Mouse (Mus musculus): ENCODE measurements around the gene Foxred2. TPM values are rescaled to one million over a fixed set of nuclear protein-coding genes. Genes with fewer than 3 reads are reported as not detected.

Foxred2 gene
- total RNA-seq, 1 experiment from 2014 or later: 8.1 TPM

GRCm38 (mm10) chr15:77921636-77922035 is 34.9 kb downstream of the Foxred2 start:
- no peak for ATAC-seq (ENCODE audit: extremely low read depth, insufficient number of reproducible peaks, low FRiP score, poor library complexity, severe bottlenecking)

DNA sequence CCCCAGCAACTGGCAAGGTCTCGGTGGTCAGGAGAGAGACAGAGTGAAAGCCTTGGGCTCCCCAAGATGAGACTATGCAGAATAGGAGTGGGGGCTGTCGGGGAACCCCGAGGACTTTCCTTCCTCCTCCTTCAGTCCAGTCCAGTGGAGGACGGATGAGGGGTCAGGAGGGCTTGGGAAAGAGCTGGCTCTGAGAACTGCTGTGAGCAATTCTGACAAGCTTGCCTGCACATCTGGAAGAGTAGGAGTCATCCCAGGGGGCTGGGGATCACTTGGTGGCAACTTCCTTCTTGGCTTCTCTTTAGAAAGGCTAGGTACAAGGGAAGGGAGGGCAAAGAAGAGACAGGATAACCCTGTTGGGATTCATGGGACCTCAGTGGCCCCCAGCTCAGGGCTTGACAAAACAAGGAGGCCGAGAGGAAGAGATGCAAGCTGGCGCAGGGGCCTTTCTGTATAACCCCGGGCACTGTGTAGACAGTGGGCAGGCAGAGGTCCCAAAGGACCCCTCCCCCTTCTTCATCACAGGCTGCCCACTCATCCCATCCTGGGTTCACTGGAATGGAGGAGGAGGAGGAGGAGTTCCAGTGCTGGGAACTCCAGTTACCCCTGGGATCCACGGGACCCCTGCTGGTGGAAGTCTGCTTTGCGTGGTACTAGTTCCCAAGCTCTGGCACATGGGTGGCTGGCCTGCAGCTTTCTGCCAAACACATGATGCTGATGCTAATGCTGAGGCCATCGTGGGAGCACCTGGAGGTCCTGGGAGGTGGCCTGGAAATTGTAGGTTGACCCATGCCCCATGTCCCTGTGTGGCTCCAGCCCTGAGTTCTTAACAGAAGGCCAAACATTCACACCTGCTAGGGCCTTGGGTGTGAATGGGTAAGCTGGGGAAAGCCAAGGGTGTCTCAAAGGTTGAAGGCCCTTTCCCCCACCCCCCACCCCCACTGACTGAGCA is 35.7 kb downstream of the Foxred2 start:
- ATAC-seq (ENCODE audit: extremely low read depth, insufficient number of reproducible peaks, low FRiP score, poor library complexity, severe bottlenecking): no peak

GRCm38 (mm10) chr15:77919441-77919840 is 37.1 kb downstream of the Foxred2 start:
- no peak for ATAC-seq (ENCODE audit: extremely low read depth, insufficient number of reproducible peaks, low FRiP score, poor library complexity, severe bottlenecking)

DNA sequence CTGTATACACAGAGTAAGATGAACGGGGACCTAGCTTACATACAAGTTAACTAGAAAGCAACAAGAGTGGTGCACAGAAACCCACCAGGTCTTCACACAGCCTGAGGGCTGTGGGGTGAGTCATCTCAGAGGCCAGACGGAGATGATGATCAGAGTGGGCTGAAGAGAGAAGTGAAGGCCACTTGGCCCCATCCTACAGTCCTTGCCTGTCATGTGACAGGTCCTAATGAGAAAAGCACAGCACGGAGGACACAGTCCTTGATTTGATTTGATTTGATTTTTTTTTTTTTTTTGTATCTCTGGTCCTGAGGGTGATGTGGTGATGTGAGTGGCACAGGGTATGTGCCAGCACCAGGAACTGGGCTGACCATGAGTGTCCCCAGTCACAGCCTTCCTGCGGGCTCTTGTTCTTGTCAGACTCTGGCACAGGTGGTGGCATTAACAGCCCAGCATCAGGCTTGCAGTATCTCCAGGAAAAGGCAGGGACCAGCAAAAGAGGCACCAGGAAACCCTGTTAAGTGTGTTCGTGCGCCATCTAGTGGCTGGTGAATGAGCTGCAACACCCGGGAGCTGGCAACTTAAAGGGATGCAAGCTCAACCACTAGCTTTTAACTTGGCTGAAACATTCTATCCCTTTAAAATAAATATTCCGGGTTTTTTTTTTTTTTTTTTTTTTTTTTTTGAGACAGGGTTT is 39.5 kb downstream of the Foxred2 start:
- ATAC-seq (ENCODE audit: extremely low read depth, insufficient number of reproducible peaks, low FRiP score, poor library complexity, severe bottlenecking): peak; percentile 68

DNA sequence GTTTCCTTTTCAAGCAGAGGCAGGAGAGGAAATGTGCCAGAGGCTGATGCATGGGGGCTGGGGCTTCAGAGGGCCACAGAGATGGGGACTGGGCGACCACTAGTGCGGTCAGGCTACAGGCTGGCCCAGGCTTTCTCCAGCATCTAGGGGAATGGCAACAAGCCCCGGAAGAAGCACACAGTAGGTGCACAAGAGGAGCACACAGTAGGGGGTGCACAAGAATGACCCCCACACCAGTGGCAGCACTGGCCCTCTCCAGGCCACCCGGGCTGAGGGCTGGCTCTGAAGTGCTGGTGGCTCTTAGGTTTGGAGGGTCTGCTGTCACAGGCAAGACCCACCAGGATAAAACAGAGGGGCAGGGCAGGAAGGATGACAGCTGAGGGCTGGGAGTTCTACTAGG is 41.2 kb downstream of the Foxred2 start:
- ATAC-seq (ENCODE audit: extremely low read depth, insufficient number of reproducible peaks, low FRiP score, poor library complexity, severe bottlenecking): no peak

- no peak for ATAC-seq (ENCODE audit: extremely low read depth, insufficient number of reproducible peaks, low FRiP score, poor library complexity, severe bottlenecking)
Observed at GRCm38 (mm10) chr15:77914507-77914906, 42.0 kb downstream of the Foxred2 start.

GRCm38 (mm10) chr15:77913054-77913453 is 43.5 kb downstream of the Foxred2 start:
- no peak for ATAC-seq (ENCODE audit: extremely low read depth, insufficient number of reproducible peaks, low FRiP score, poor library complexity, severe bottlenecking)

GRCm38 (mm10) chr15:77912585-77912984 is 43.9 kb downstream of the Foxred2 start:
- no peak for ATAC-seq (ENCODE audit: extremely low read depth, insufficient number of reproducible peaks, low FRiP score, poor library complexity, severe bottlenecking)

GRCm38 (mm10) chr15:77912048-77912447 is 44.5 kb downstream of the Foxred2 start:
- ATAC-seq (ENCODE audit: extremely low read depth, insufficient number of reproducible peaks, low FRiP score, poor library complexity, severe bottlenecking): no peak

DNA sequence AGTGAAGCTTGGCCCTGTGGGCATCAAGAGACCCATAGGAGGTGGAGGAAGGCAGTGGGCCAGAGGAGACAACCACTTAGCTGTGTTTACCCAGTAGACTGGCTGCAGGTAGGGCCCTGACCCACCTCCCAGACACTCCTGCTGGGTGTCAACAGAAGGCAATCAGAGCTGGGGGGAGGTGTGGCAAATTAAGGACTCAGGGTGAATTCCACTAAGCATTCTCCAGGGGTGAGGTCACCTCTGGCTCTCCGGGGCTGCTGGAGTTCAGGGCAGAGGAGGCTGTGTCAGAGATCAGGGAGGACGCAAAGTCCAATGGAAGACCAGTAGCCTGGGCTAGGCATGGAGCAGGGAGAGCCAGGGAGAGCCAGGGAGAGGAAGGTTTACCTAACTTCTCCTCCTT is 45.5 kb downstream of the Foxred2 start:
- no peak for ATAC-seq (ENCODE audit: extremely low read depth, insufficient number of reproducible peaks, low FRiP score, poor library complexity, severe bottlenecking)

GRCm38 (mm10) chr15:77907646-77908518 is 48.6 kb downstream of the Foxred2 start:
- ATAC-seq (ENCODE audit: extremely low read depth, insufficient number of reproducible peaks, low FRiP score, poor library complexity, severe bottlenecking): no peak

- no peak for ATAC-seq (ENCODE audit: extremely low read depth, insufficient number of reproducible peaks, low FRiP score, poor library complexity, severe bottlenecking)
Observed at GRCm38 (mm10) chr15:77906545-77906944, 50.0 kb downstream of the Foxred2 start.

- ATAC-seq (ENCODE audit: extremely low read depth, insufficient number of reproducible peaks, low FRiP score, poor library complexity, severe bottlenecking): no peak
Observed at GRCm38 (mm10) chr15:77906081-77906480, 50.4 kb downstream of the Foxred2 start.

GRCm38 (mm10) chr15:77905275-77905970 is 51.1 kb downstream of the Foxred2 start:
- ATAC-seq (ENCODE audit: extremely low read depth, insufficient number of reproducible peaks, low FRiP score, poor library complexity, severe bottlenecking): peak; percentile 22; the same call in 1 of the 2 replicates

DNA sequence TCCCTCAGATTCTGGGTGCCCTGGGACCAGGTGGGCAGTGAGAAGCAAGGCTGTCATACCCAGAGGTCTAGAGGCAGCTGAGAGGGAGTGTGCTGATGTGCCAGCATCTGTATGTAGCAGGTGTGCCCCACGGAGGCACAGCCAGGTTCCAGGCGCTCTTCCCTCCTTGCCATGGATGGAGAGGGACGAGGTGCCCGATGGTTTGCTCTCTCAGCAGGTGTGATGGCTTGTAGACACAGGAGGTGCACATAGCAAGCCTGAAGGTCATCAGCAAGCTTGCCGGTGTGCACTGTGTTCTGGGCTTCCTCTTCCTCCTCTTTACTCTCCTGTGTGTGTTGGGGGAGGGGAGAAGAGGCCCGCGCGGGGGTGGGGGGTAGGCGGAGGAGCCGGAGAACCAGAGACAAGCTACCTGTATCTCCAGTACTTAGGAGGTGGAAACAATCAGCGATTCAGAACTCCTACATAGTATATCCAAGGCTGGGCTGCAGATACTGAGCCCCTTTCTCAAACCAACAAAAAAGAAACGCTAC is 52.1 kb downstream of the Foxred2 start:
- ATAC-seq (ENCODE audit: extremely low read depth, insufficient number of reproducible peaks, low FRiP score, poor library complexity, severe bottlenecking): peak; percentile 48

DNA sequence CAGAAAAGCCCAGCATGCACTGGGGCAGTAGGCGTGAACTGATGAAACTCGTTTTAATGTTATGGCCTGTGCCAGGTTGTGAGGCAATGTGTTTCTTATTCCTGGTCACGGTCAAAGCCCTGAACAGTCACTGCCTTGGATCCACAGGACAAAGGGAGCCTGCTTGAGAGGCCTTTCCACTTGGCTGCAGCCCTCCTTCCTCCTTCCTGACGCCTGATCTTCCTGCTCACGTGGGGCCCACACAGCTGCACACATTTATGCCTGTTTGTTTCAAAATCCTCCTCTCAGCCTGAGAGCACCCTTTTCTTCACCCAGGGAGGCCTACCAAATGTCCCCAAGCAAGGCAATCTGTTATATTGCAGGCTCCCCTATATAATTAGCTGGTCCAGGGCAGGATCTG is 53.3 kb downstream of the Foxred2 start:
- ATAC-seq (ENCODE audit: extremely low read depth, insufficient number of reproducible peaks, low FRiP score, poor library complexity, severe bottlenecking): no peak

GRCm38 (mm10) chr15:77894926-77895325 is 61.6 kb downstream of the Foxred2 start:
- ATAC-seq (ENCODE audit: extremely low read depth, insufficient number of reproducible peaks, low FRiP score, poor library complexity, severe bottlenecking): no peak

DNA sequence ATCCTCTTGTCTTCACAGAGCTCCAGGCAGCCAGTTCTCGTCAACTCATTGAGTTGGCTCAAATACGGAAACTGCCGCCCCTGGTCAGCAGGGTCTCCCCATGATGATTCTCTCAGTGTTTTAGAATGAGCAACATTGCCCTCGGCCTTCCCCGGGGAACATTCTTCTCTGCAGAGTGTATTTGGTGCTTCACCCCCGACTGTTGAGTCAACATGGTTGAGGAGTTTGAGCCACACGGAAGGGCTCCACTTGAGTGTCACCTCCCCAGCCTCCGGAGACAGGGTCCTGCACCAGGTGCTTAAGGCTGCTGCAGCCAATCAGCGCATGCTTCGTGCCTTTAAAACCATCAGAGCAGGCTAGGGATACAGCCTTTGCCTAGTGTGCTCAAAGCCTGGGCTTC is 63.2 kb downstream of the Foxred2 start:
- no peak for ATAC-seq (ENCODE audit: extremely low read depth, insufficient number of reproducible peaks, low FRiP score, poor library complexity, severe bottlenecking)

Measured in neutrophil, adult 5-6 weeks (primary cell).